Mouse (Mus musculus): ENCODE data around the gene Rfx8. TPM values are rescaled to one million over a fixed set of nuclear protein-coding genes. Genes with fewer than 3 reads are reported as not detected.

The Rfx8 gene
- polyA plus RNA-seq, 1 experiment, result not detected

DNA sequence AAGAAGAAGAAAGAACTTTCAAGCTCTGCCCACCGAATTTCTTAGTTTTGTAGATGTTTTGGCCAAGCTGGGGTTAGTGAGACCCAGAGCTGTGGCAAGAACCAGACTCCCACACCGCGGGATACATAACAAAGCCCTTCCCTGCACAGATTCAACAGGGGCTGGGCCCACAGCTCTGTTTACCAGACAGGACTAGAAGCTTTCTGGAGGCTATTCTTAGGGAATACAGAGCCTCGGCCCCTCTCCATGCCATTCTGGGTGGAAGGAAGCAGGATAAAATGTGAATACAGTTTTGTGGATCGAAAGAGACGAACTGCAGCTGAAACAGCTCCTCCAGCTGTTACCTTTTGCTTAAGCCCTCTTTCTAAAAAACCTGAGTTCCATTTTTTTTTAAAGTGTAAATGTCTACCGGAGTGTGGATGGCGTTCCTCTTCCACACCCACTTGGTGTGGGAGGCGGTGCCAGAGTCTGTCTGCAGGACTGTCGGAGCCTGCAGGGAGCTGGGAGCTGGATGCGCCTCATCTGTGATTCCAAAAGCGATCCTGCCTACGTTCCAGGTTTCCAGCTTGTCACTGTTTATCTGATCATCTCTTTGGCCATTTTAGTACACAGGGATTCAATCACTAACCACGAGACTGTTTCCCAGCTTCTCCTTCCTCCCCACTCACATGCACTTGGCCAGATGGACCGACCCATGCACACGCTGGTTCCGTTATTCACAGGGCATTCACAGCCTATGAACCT, 70.9 kb downstream of the Rfx8 start:
- TF ChIP-seq GATA1 (IDR thresholded peaks at IDR 0.05; ENCODE audit: low read length), result no peak

DNA sequence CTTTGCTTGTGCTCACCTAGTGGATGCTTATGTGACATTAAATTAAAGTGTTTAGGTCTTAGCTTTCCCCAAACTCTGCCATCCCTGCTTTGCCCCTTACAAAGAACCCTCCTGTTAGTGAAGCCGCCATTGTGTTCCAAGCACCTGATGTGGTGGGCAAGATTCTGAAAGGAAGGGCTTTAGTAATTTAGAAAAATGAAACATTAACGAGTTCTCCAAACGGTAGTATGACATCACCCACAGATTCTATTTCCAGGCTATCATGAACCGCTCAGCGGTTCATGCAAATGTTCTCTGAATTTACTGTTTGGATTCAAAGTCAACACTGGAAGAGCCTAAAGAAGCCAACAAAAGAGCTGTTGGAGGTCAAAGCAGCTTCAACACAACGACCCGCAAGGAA, 72.2 kb downstream of the Rfx8 start:
- TF ChIP-seq GATA1 (IDR thresholded peaks at IDR 0.05; ENCODE audit: low read length), result no peak

DNA sequence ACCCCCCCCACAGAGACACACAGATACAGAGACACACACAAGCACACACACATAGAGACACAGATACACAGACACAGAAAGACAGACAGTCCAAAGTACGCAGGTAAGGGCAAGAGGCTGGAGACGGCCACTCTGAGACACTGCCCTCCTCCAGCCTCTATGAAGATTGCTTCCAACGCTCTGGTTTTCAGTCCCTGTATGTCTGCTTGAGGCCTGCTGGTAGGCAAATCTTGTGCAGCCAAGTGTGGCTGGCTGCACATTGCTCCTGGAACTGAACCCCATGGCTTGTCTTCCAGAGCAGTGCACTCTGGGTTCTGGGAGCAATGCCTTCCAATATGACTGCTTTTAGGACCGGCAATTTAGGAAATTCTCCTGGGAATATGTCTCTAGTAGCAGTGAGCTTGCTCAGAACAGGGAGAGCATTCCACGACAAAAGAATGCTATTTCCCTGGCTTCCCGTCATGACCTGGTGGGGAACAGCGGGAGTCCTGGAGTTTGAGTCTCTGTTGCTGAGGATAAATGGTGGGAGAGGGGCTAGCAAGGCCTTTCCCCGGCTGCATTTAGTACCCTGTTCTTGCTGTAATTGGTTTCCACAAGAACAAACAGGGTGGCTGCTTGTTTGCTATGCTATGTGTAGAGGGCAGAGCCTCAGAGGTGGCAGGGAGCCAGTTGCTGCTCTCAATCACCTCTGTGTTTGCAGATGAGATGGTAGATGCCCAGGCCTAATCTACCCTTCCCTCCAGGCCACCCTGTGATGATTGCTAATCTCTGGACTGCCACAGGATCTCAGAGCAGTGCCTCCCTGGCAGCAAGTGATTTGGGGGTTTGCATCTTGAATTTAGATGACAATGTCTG, 74.7 kb downstream of the Rfx8 start:
- no peak for TF ChIP-seq GATA1 (IDR thresholded peaks at IDR 0.05; ENCODE audit: low read length)

DNA sequence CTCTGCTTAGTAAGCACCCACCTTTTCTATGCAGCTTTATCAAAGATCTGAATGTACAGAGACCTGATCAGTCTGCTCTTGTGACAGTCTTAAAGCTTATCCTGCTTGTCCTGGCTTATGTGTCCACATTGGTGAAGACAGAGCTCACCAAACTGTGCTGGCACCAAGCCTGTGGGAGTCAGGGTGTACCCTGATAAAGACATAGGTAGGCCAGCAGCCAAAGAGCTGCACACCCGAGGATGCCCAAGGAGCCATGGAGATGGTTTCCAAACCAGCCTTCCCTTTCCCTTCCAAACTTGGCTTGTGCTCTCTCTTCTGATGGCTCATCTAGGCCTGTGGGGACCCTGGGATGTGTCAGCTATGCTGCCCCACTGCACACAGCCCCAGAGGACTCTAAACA, 76.5 kb downstream of the Rfx8 start:
- TF ChIP-seq GATA1 (IDR thresholded peaks at IDR 0.05; ENCODE audit: low read length), result no peak

DNA sequence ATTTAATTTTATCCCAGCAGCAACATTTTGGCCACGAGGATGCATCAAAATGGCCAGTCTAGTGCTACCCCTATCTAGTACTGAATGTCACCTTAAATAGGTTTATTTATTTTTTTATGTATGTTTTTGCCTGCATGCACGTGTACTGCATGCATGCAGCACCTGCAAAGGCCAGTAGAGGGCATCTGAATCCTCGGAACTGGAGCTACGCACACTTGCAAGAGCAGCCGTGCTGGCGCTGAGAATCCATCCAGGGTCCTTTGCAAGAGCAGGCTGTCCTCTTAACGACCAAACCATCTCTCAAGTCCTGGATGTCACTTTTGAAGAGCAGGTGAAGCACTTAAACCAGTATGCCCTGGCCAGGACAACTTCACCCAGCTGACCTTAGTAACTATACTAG, 79.1 kb downstream of the Rfx8 start:
- no peak for TF ChIP-seq GATA1 (IDR thresholded peaks at IDR 0.05; ENCODE audit: low read length)

DNA sequence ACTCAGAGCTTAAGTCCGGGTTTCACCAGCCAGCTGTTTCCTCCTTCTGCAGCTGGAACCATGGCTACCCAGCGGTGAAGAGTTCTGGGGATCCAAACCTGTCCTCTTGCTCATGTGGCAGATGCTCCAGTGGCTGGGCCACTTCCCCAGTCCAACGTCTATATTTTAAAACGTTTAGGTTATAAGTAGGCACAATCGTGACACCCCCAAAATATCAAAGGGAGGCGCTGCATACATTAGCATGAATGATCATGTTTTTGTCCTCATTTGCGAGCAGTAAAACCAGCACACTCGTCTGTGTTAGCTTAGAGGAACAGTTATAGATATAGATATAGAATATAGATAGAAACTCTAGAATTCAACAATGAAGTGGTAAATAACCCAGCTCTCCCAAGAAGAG, 83.7 kb downstream of the Rfx8 start:
- no peak for TF ChIP-seq GATA1 (IDR thresholded peaks at IDR 0.05; ENCODE audit: low read length)

DNA sequence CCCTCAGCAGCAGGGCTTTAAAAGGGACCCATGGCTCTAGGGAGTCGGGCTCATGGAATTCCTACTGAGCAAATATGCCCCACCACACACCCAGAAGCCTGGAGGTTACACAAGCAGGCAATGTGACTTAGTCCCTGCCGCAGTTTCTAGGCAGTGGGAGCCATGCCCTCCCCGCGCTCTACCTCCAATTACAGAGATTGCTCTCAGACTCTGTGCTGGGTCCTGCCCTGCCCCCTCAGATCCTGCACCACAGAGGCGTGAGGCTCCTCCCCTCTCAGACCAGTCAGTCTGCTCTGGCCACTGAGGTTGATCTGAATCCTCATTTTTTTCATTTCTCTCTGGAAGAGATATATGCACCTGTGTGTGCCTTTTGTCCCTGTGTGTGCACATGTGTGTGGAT, 84.1 kb downstream of the Rfx8 start:
- TF ChIP-seq GATA1 (IDR thresholded peaks at IDR 0.05; ENCODE audit: low read length), result no peak

DNA sequence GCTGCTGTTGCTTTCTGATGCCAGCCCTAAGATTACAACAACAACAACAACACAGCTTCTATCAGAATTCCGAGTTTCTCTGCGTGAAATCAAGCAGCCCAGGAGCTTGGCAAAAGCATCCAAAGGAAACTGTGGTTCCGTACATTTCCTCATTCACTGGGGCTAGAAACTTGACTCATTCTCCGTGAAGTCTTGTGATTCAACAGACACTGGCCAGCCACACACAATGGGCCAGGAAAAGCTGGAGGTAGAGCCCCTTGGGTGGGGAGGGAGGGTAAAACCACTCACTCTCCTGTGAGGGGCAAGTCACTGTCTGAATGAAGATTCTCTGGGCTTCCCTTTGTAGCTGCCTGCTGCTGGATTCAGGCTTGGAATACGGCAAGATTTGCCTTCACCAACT, 84.6 kb downstream of the Rfx8 start:
- no peak for TF ChIP-seq GATA1 (IDR thresholded peaks at IDR 0.05; ENCODE audit: low read length)

DNA sequence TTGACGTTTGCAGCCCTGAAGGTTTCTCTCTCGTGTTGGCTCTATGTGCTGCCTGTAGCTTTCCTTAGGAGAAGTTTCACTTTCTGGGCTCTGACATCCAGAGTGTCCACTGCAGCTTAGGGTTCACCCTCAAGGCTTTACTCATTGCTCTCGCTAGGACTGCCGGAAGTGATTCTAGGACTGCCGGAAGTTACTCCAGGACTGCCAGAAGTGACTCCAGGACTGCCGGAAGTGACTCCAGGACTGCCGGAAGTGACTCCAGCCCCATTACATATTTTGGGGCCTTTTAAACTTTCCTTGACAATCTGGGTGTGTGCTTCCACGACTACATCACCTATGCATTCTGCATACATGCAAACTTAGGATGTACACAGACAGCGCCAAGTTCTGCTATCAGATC, 92.2 kb downstream of the Rfx8 start:
- no peak for TF ChIP-seq GATA1 (IDR thresholded peaks at IDR 0.05; ENCODE audit: low read length)

DNA sequence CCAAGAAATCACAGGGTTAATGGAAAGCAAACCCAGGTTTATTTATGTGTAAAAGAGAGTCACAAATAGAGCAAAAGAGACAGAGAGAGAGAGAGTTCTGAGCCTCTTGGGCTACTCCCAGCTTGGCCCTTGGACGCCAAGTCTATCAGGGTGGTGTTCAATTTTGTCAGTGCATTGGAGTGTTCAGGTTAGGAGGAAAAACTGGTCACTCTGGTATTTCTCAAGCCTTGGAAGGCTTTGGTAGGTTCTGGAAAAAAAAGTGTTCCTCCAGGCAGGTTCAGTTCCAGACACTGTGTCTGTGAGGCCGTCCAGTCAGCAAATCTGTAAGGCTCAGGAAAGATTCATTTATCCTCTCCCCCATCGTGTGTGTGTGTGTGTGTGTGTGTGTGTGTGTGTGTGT, 95.3 kb downstream of the Rfx8 start:
- TF ChIP-seq GATA1 (IDR thresholded peaks at IDR 0.05; ENCODE audit: low read length), result no peak

DNA sequence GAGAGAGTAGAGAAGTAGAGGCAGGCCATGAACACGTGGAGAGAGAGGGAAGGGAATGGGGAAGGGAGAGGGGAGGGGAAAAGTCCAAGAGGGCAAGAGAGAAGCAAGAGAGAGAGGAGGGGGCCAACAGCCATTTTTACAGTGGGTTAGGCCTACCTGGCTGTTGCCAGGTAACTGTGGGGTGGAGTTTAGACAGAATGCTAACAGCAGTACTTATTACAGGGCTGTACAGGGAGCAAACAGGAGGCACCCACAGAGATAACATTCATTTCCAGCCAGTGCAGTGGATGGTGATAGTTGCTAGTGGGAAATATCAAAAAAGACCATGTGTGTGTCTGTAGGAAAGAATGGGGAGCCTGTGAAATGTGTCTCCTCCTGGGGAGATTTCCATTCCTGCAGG, 97.1 kb downstream of the Rfx8 start:
- no peak for TF ChIP-seq GATA1 (IDR thresholded peaks at IDR 0.05; ENCODE audit: low read length)

DNA sequence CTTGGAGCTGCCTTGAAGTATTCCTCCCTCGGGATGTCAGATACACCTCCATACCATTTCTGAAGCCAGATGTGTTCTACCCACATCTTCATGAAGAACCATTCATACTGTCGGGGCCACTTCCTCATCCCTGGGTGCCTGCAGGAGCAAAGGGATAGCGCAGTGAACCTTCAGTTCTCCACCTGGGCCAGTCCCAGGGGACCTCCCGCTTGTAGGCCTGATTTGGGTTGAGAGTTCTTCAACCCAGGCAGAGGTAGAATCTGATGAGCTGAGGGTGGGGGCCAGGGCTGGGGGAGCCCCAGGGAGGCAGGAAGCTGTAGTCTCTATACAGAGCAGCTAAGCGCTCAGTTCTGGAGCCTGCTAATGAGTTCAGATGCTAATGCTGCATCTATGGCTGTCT, 97.7 kb downstream of the Rfx8 start:
- TF ChIP-seq GATA1 (IDR thresholded peaks at IDR 0.05; ENCODE audit: low read length), result no peak

DNA sequence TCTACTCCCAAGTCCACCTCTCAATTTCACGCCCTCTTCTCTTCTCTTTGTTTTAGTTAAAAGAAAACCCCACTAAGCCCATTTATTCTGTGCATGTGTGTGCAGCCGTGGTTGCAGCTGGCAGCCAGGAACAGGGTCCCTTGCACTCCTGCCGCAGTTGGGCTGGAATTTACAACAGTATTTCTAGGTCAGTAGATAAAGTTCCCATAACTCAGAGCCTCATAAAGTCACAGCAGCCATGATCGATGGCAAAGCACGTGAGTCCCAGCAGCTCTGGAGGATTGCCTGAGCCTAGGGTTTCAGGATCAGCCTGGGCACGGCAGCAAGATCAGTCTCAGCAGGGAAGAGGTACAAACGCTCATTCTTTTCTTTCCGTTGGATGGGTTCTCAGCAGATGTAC, 102.3 kb downstream of the Rfx8 start:
- TF ChIP-seq GATA1 (IDR thresholded peaks at IDR 0.05; ENCODE audit: low read length), result no peak

DNA sequence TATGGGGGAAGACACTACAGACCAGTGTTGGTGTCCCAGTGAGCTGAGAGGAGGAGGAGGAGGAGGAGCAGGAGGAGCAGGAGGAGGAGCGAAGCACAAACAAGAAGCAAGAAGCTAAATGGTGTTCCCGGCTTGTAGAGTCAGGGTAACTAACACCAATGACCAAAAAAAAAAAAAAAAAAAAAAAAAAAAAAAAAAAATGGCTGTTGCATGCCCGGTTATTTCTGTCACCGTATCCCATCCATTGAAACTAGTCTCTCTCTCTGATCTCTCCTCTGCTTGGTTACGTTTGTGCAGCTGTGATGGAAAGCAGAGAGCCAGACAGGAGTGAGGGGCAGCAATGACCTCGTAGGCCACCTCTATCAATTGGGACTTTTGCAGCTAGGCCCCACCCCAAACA, 105.3 kb downstream of the Rfx8 start:
- no peak for TF ChIP-seq GATA1 (IDR thresholded peaks at IDR 0.05; ENCODE audit: low read length)

Other genes with a start within 250 kb of the Rfx8 start
- gene Tbc1d8, start 242.2 kb downstream of the Rfx8 start, polyA plus RNA-seq (2012), result 0.93 and 1.1 TPM in 2 replicates
- gene Cnot11, start 186.0 kb downstream of the Rfx8 start, polyA plus RNA-seq (2012), result 111 and 146 TPM in 2 replicates
- gene Rnf149, start 143.6 kb downstream of the Rfx8 start, polyA plus RNA-seq (2012), result 104 and 136 TPM in 2 replicates
- gene Creg2, start 69.5 kb downstream of the Rfx8 start, polyA plus RNA-seq (2012), result not detected in 2 replicates
- gene Gm3646, start 84.3 kb upstream of the Rfx8 start, polyA plus RNA-seq (2012), result not detected in 2 replicates
- 0.01 TPM in 1 of 2 replicates, not detected in the other for gene Map4k4, start 179.9 kb upstream of the Rfx8 start, polyA plus RNA-seq (2012)